19 mouse cellular contexts compared by ENCODE assay signal in genomic region chr7:19057405-19057804, GRCm38 (mm10). TPM values are rescaled to one million over a fixed set of nuclear protein-coding genes. Genes with fewer than 3 reads are reported as not detected.
DNase-seq lines count a peak whose midpoint lies in the region; TF ChIP-seq lines count a peak whose summit lies in the region.
"Had no signal": no experiment of that assay in that cellular context is flagged by ENCODE, and none has a peak within 500 bp of the region (broad histone marks: within the 10 kb centered on the region; RNA-seq: fewer than 3 reads in every experiment).

No protein-coding gene starts in this region.

- H3K4me3 ChIP-seq in gastrocnemius, adult 2 months = no peak overlapping the region

- no peak for TF ChIP-seq CTCF in gastrocnemius, adult 2 months (IDR thresholded peaks at IDR 0.05)

- intact Hi-C loops in gastrocnemius, adult 2 months (cut with DNase I) = no loop called here
- intact Hi-C loops in gastrocnemius, postnatal 36 days (cut with DNase I) = no loop called here

- peak; percentile 10 for DNase-seq in gastrocnemius, adult 2 months
- no peak for DNase-seq in gastrocnemius, postnatal 36 days
- peak; percentile 78 for DNase-seq in heart, adult 11 months
- DNase-seq in heart, adult 18-20 months = no peak
- DNase-seq: adrenal gland, adult 2 months; adrenal gland, adult 8-10 months; adrenal gland, postnatal 10 days; adrenal gland, postnatal 14 days; adrenal gland, postnatal 25 days; adrenal gland, postnatal 36 days; B cell, adult 2 months; cerebellum, adult 11 months; cerebellum, adult 11-12 months; cerebellum, adult 18-20 months had no signal

- H3K27ac ChIP-seq in gastrocnemius, adult 2 months = no peak overlapping the region

RNA-seq across cellular contexts. Expression of gene Rsph6a, which starts 2.9 kb away (rescaled TPM):
- not detected for total RNA-seq in gastrocnemius, adult 2 months (2021)
- total RNA-seq in gastrocnemius, postnatal 36 days (2021) = not detected
- not detected for total RNA-seq in heart, adult 18-20 months (2021)
- total RNA-seq: adrenal gland, adult 18-20 months; adrenal gland, adult 2 months; adrenal gland, postnatal 10 days; adrenal gland, postnatal 14 days; adrenal gland, postnatal 25 days; adrenal gland, postnatal 36 days; adrenal gland, postnatal 4 days had no signal

RNA-seq across cellular contexts. Expression of gene Dmwd, which starts 18.6 kb away (rescaled TPM):
- total RNA-seq in gastrocnemius, adult 2 months (2021) = 10 to 100 TPM; 31.9 to 32.1 TPM
- 10 to 100 TPM; 21.6 to 26.1 TPM for total RNA-seq in gastrocnemius, postnatal 36 days (2021)
- 10 to 100 TPM; 44.6 to 46.6 TPM for total RNA-seq in heart, adult 18-20 months (2021)
- total RNA-seq: CH12.LX had no signal

RNA-seq across cellular contexts. Expression of gene Dmpk, which starts 26.2 kb away (rescaled TPM):
- 100 to 1,000 TPM; 265 to 336 TPM for total RNA-seq in gastrocnemius, adult 2 months (2021)
- 100 to 1,000 TPM; 272 to 309 TPM for total RNA-seq in gastrocnemius, postnatal 36 days (2021)
- total RNA-seq in heart, adult 18-20 months (2021) = 100 to 1,000 TPM; 503 to 516 TPM

RNA-seq across cellular contexts. Expression of gene Sympk, which starts 33.2 kb away (rescaled TPM):
- total RNA-seq in gastrocnemius, adult 2 months (2021) = 10 to 100 TPM; 70.9 to 81.5 TPM
- total RNA-seq in gastrocnemius, postnatal 36 days (2021) = 10 to 100 TPM; 61.8 to 65.7 TPM
- 10 to 100 TPM; 85.2 to 93.9 TPM for total RNA-seq in heart, adult 18-20 months (2021)

RNA-seq across cellular contexts. Expression of gene Foxa3, which starts 34.1 kb away (rescaled TPM):
- total RNA-seq in gastrocnemius, adult 2 months (2021) = not detected
- total RNA-seq in gastrocnemius, postnatal 36 days (2021) = not detected
- total RNA-seq in heart, adult 18-20 months (2021) = not detected
- total RNA-seq: adrenal gland, adult 18-20 months; adrenal gland, adult 2 months; adrenal gland, postnatal 25 days; adrenal gland, postnatal 36 days; G1E; MEL had no signal

Comparison
In these comparisons a context has a peak if more than half of its experiments do, and no peak if none do; other contexts are left out.
1. DNase-seq: peak in gastrocnemius, adult 2 months (single experiment) and heart, adult 11 months (single experiment); none in gastrocnemius, postnatal 36 days (0 of 2) and heart, adult 18-20 months (0 of 2).